Mouse (Mus musculus): ENCODE measurements at regions not wholly inside any gene's neighbourhood (a gene's known extent, or its start where the extent isn't known, plus 50 kb on each side); places are given as distances from the start of the nearest gene placed in this dataset.

GRCm38 (mm10) chr14:17347286-17347685, 312.8 kb upstream of the Thrb start:
- no peak for DNase-seq (ENCODE audit: low read depth, low spot score)

- DNase-seq (ENCODE audit: low read depth, low spot score) = no peak
These were observed 307.6 kb upstream of the Thrb start for GRCm38 (mm10) chr14:17352324-17353037.

- no peak for DNase-seq (ENCODE audit: low read depth, low spot score)
These were observed 298.2 kb upstream of the Thrb start for GRCm38 (mm10) chr14:17361910-17362309.

- DNase-seq (ENCODE audit: low read depth, low spot score) = peak; percentile 78
These were observed 257.1 kb upstream of the Thrb start for GRCm38 (mm10) chr14:17402751-17403479.

GRCm38 (mm10) chr14:17405551-17406336, 254.3 kb upstream of the Thrb start:
- peak; percentile 66 for DNase-seq (ENCODE audit: low read depth, low spot score)

GRCm38 (mm10) chr14:17406879-17407278, 253.2 kb upstream of the Thrb start:
- DNase-seq (ENCODE audit: low read depth, low spot score) = no peak

- DNase-seq (ENCODE audit: low read depth, low spot score) = peak; percentile 16
These were observed 251.7 kb upstream of the Thrb start for GRCm38 (mm10) chr14:17408343-17408742.

GRCm38 (mm10) chr14:17408813-17409212, 251.2 kb upstream of the Thrb start:
- DNase-seq (ENCODE audit: low read depth, low spot score) = no peak

GRCm38 (mm10) chr14:17409497-17409896, 250.6 kb upstream of the Thrb start:
- DNase-seq (ENCODE audit: low read depth, low spot score) = no peak

- DNase-seq (ENCODE audit: low read depth, low spot score) = no peak
These were observed 249.3 kb upstream of the Thrb start for GRCm38 (mm10) chr14:17410752-17411151.

- no peak for DNase-seq (ENCODE audit: low read depth, low spot score)
These were observed 248.8 kb upstream of the Thrb start for GRCm38 (mm10) chr14:17411299-17411698.

GRCm38 (mm10) chr14:17414246-17414888, 245.7 kb upstream of the Thrb start:
- DNase-seq (ENCODE audit: low read depth, low spot score) = no peak

- DNase-seq (ENCODE audit: low read depth, low spot score) = no peak
These were observed 232.3 kb upstream of the Thrb start for GRCm38 (mm10) chr14:17427751-17428150.

- DNase-seq (ENCODE audit: low read depth, low spot score) = no peak
These were observed 230.9 kb upstream of the Thrb start for GRCm38 (mm10) chr14:17429157-17429556.

GRCm38 (mm10) chr14:17433346-17433745, 226.7 kb upstream of the Thrb start:
- DNase-seq (ENCODE audit: low read depth, low spot score) = no peak

- no peak for DNase-seq (ENCODE audit: low read depth, low spot score)
These were observed 202.1 kb upstream of the Thrb start for GRCm38 (mm10) chr14:17457946-17458345.

GRCm38 (mm10) chr14:17478963-17479362, 181.1 kb upstream of the Thrb start:
- no peak for DNase-seq (ENCODE audit: low read depth, low spot score)

GRCm38 (mm10) chr14:17484866-17485265, 175.2 kb upstream of the Thrb start:
- no peak for DNase-seq (ENCODE audit: low read depth, low spot score)

GRCm38 (mm10) chr14:17513756-17514155, 146.3 kb upstream of the Thrb start:
- no peak for DNase-seq (ENCODE audit: low read depth, low spot score)

GRCm38 (mm10) chr14:17522696-17523095, 137.4 kb upstream of the Thrb start:
- no peak for DNase-seq (ENCODE audit: low read depth, low spot score)

- no peak for DNase-seq (ENCODE audit: low read depth, low spot score)
These were observed 136.1 kb upstream of the Thrb start for GRCm38 (mm10) chr14:17523916-17524315.

- DNase-seq (ENCODE audit: low read depth, low spot score) = no peak
These were observed 120.7 kb upstream of the Thrb start for GRCm38 (mm10) chr14:17539322-17539721.

Measured in forelimb bud, embryonic 11.5 days (tissue).